Mouse (Mus musculus) heart, adult 11 months (tissue): ENCODE measurements around the gene Mafg.
"Not testable (repeated sequence)": the region's sequence is repeated elsewhere in the genome, so short reads cannot be mapped to it uniquely, and the experiment has no call there.

Experiments used
- DNase-seq: peaks from one replicate; pipeline ENCODE4 v3.0.0; 2022

The Mafg gene

GRCm38 (mm10) chr11:120633520-120634343, at the start of gene Mafg:
TSS of gene Mafg (minus strand) at chr11:120633600.
- peak; percentile 99 for DNase-seq

- DNase-seq, result no peak
These were observed 49.3 kb upstream of the Mafg start for GRCm38 (mm10) chr11:120682683-120683082.

GRCm38 (mm10) chr11:120679909-120680308, 46.5 kb upstream of the Mafg start:
- DNase-seq, result no peak

GRCm38 (mm10) chr11:120676951-120677350, 43.6 kb upstream of the Mafg start:
- DNase-seq, result no peak

GRCm38 (mm10) chr11:120675875-120676274, 42.5 kb upstream of the Mafg start:
- not testable (repeated sequence) for DNase-seq

- no peak for DNase-seq
These were observed 40.3 kb upstream of the Mafg start for GRCm38 (mm10) chr11:120673594-120674122.

GRCm38 (mm10) chr11:120672687-120673593, 39.5 kb upstream of the Mafg start, which contains the start of gene Aspscr1:
TSS of gene Aspscr1 (plus strand) at chr11:120672973.
- peak; percentile 100 for DNase-seq

- DNase-seq, result peak; percentile 95
These were observed 33.2 kb upstream of the Mafg start for GRCm38 (mm10) chr11:120666617-120667016.

- DNase-seq, result peak; percentile 99
These were observed 32.0 kb upstream of the Mafg start for GRCm38 (mm10) chr11:120665406-120665805.

- DNase-seq, result no peak
These were observed 30.3 kb upstream of the Mafg start for GRCm38 (mm10) chr11:120663714-120664113.

GRCm38 (mm10) chr11:120662759-120663158, 29.4 kb upstream of the Mafg start:
- DNase-seq, result no peak

- no peak for DNase-seq
These were observed 27.7 kb upstream of the Mafg start, which contains the start of gene Notum for GRCm38 (mm10) chr11:120661076-120661460. TSS of gene Notum (minus strand) at chr11:120661175.

- no peak for DNase-seq
These were observed 27.1 kb upstream of the Mafg start for GRCm38 (mm10) chr11:120660301-120661075.

GRCm38 (mm10) chr11:120659509-120660300, 26.3 kb upstream of the Mafg start:
- no peak for DNase-seq

- peak; percentile 95 for DNase-seq
These were observed 25.5 kb upstream of the Mafg start for GRCm38 (mm10) chr11:120658876-120659410.

GRCm38 (mm10) chr11:120657301-120657700, 23.9 kb upstream of the Mafg start:
- DNase-seq, result no peak

GRCm38 (mm10) chr11:120654741-120655140, 21.3 kb upstream of the Mafg start:
- DNase-seq, result no peak

GRCm38 (mm10) chr11:120651872-120652271, 18.5 kb upstream of the Mafg start:
- no peak for DNase-seq

- peak; percentile 95 for DNase-seq
These were observed 14.6 kb upstream of the Mafg start, which contains the start of gene Myadml2 for GRCm38 (mm10) chr11:120648001-120648476. TSS of gene Myadml2 (minus strand) at chr11:120648158.

- DNase-seq, result peak; percentile 91
These were observed 13.8 kb upstream of the Mafg start for GRCm38 (mm10) chr11:120647047-120647830.
